ENCODE assay signal across 9 mouse cellular contexts in genomic region chr1:191527921-191528612, GRCm38 (mm10). TPM values are rescaled to one million over a fixed set of nuclear protein-coding genes. Genes with fewer than 3 reads are reported as not detected.
DNase-seq lines count a peak whose midpoint lies in the region; ATAC-seq and TF ChIP-seq lines count a peak whose summit lies in the region.
"Had no signal": no experiment of that assay in that cellular context is flagged by ENCODE, and none has a peak within 500 bp of the region (broad histone marks: within the 10 kb centered on the region; RNA-seq: fewer than 3 reads in every experiment).

No protein-coding gene starts in this region.

- no peaks in the 10 kb centered on the region for H3K9me3 ChIP-seq in liver, embryonic 12.5 days (replicated peaks)
- H3K9me3 ChIP-seq in stomach, embryonic 16.5 days (replicated peaks; ENCODE audit: control insufficient read depth, low read length) = no peaks in the 10 kb centered on the region
- H3K9me3 ChIP-seq: neural tube, embryonic 13.5 days had no signal

- no peak overlapping the region for H3K9ac ChIP-seq in liver, adult 2 months (ENCODE audit: low read depth, low read length)
- no peak overlapping the region for H3K9ac ChIP-seq in liver, embryonic 12.5 days
- no peak overlapping the region for H3K9ac ChIP-seq in stomach, embryonic 16.5 days (ENCODE audit: low read length)
- H3K9ac ChIP-seq: neural tube, embryonic 13.5 days had no signal

- no peak overlapping the region for H3K4me3 ChIP-seq in liver, adult 2 months (ENCODE audit: insufficient read depth, low read depth, low read length)
- H3K4me3 ChIP-seq in liver, embryonic 12.5 days = no peak overlapping the region
- no peak overlapping the region for H3K4me3 ChIP-seq in stomach, embryonic 16.5 days (replicated peaks; ENCODE audit: low read length)
- H3K4me3 ChIP-seq: neural tube, embryonic 13.5 days had no signal

- no peak for TF ChIP-seq CTCF in liver, adult 2 months (IDR thresholded peaks at IDR 0.05; ENCODE audit: low read depth, low read length)

- H3K4me2 ChIP-seq in liver, embryonic 12.5 days = no peak overlapping the region
- no peak overlapping the region for H3K4me2 ChIP-seq in stomach, embryonic 16.5 days (ENCODE audit: low read depth, low read length)
- H3K4me2 ChIP-seq: neural tube, embryonic 13.5 days had no signal

- WGBS in liver, adult 2 months = 59% methylated on average over 4 of the region's 4 CpGs
- WGBS in liver, embryonic 12.5 days (ENCODE audit: insufficient replicate concordance) = 42% methylated on average over 4 of the region's 4 CpGs
- WGBS in stomach, embryonic 16.5 days = 31% methylated on average over 4 of the region's 4 CpGs

- no peaks in the 10 kb centered on the region for H3K79me2 ChIP-seq in liver, adult 2 months (ENCODE audit: control insufficient read depth, insufficient read depth, low read length)

- H3K27me3 ChIP-seq in liver, adult 2 months (ENCODE audit: control insufficient read depth, insufficient read depth, low read length) = no peaks in the 10 kb centered on the region
- H3K27me3 ChIP-seq in liver, embryonic 12.5 days (replicated peaks) = no peaks in the 10 kb centered on the region
- no peaks in the 10 kb centered on the region for H3K27me3 ChIP-seq in stomach, embryonic 16.5 days (ENCODE audit: control insufficient read depth, insufficient read depth, low read length)
- H3K27me3 ChIP-seq: neural tube, embryonic 13.5 days had no signal

- no peak for TF ChIP-seq POLR2A in liver, adult 2 months (IDR thresholded peaks at IDR 0.05; ENCODE audit: extremely low read depth, insufficient read depth, low read length)

- H3K27ac ChIP-seq in liver, adult 2 months (replicated peaks; ENCODE audit: insufficient read depth, low read depth, low read length) = no peak overlapping the region
- H3K27ac ChIP-seq in liver, embryonic 12.5 days = no peak overlapping the region
- peak overlapping the region; percentile 55 for H3K27ac ChIP-seq in stomach, embryonic 16.5 days (ENCODE audit: low read length)
- H3K27ac ChIP-seq: neural tube, embryonic 13.5 days had no signal

- no peaks in the 10 kb centered on the region for H3K36me3 ChIP-seq in liver, adult 2 months (ENCODE audit: control insufficient read depth, insufficient read depth, low read length)
- H3K36me3 ChIP-seq in liver, embryonic 12.5 days = no peaks in the 10 kb centered on the region
- no peaks in the 10 kb centered on the region for H3K36me3 ChIP-seq in stomach, embryonic 16.5 days (ENCODE audit: control insufficient read depth, insufficient read depth, low read length)
- H3K36me3 ChIP-seq: neural tube, embryonic 13.5 days had no signal

- no peaks in the 10 kb centered on the region for H3K4me1 ChIP-seq in liver, adult 2 months (ENCODE audit: control insufficient read depth, insufficient read depth, low read length)
- 0 out of 2 replicates have a peak, but pooled peaks cover 8% of the 10 kb centered on the region for H3K4me1 ChIP-seq in liver, embryonic 12.5 days
- peaks cover 6% of the 10 kb centered on the region for H3K4me1 ChIP-seq in stomach, embryonic 16.5 days (ENCODE audit: control insufficient read depth, insufficient read depth, low read length)
- H3K4me1 ChIP-seq: neural tube, embryonic 13.5 days had no signal

- ATAC-seq in liver, embryonic 12.5 days = no peak
- peak; percentile 40; the same call in 1 of the 2 replicates for ATAC-seq in stomach, embryonic 16.5 days (ENCODE audit: insufficient read depth, low FRiP score)

- peak; percentile 23 to 31 for DNase-seq in cerebellum, postnatal 10 days
- no peak for DNase-seq in cerebellum, adult 8-10 months
- DNase-seq in liver, adult 2 months (ENCODE audit: extremely low read depth, low read depth, low spot score) = peak; percentile 28
- DNase-seq in heart, adult 9 months (ENCODE audit: low spot score in 2 of 2) = peak; percentile 50 to 60
- DNase-seq in spleen, postnatal 10 days (ENCODE audit: low spot score in 2 of 2) = no peak
- no peak for DNase-seq in neural tube, embryonic 10.5 days (ENCODE audit: extremely low spot score, low spot score)

RNA-seq across cellular contexts. Expression of gene Dtl, which starts 47.3 kb away (rescaled TPM):
- 0.28 and 0.74 TPM in 2 replicates for total RNA-seq in liver, adult 2 months (2014; rRNA removed)
- 0.07 TPM in 2 replicates for polyA plus RNA-seq in liver, adult 2 months (2012; rRNA removed)
- 59.6 and 60.2 TPM in 2 replicates for polyA plus RNA-seq in liver, embryonic 12.5 days (2016; fragmentation: Nextera tagmentation; extraction: Ambion mirVana)
- 37.6 and 39.9 TPM in 2 replicates for polyA plus RNA-seq in stomach, embryonic 16.5 days (2015; fragmentation: Nextera tagmentation; extraction: Ambion mirVana)

RNA-seq across cellular contexts. Expression of gene Ints7, which starts 47.4 kb away (rescaled TPM):
- total RNA-seq in liver, adult 2 months (2014; rRNA removed) = 10.9 and 11.7 TPM in 2 replicates
- polyA plus RNA-seq in liver, adult 2 months (2012; rRNA removed) = 9.4 and 9.5 TPM in 2 replicates
- polyA plus RNA-seq in liver, embryonic 12.5 days (2016; fragmentation: Nextera tagmentation; extraction: Ambion mirVana) = 39.5 and 41.3 TPM in 2 replicates
- 46.1 and 47.8 TPM in 2 replicates for polyA plus RNA-seq in stomach, embryonic 16.5 days (2015; fragmentation: Nextera tagmentation; extraction: Ambion mirVana)

Comparison
In these comparisons a context has a peak if more than half of its experiments do, and no peak if none do; other contexts are left out.
1. DNase-seq: peak in cerebellum, postnatal 10 days (2 of 2), liver, adult 2 months (single experiment) and heart, adult 9 months (2 of 2); none in cerebellum, adult 8-10 months (single experiment), spleen, postnatal 10 days (0 of 2) and neural tube, embryonic 10.5 days (single experiment).
2. RNA of gene Dtl, which starts 47.3 kb away (polyA plus RNA-seq): 59.6 to 60.2 TPM in liver, embryonic 12.5 days and 37.6 to 39.9 TPM in stomach, embryonic 16.5 days; 0.07 TPM in liver, adult 2 months; every median in the first group is over 10 times any median in the second.